Mouse (Mus musculus) CH12.LX (cell line): ENCODE results near the gene Lamc1.

Experiments used
- CHD1 ChIP-seq: IDR thresholded peaks from 2 replicates; pipeline ENCODE4 v1.6.1; 2012; ENCODE audit warnings: low read depth, low read length, improper control_type of control experiment, inconsistent platforms
- CTCF ChIP-seq, 2 experiments: IDR thresholded peaks in 1 of 2; conservative IDR thresholded peaks in 1 of 2; 2 replicates each; pipeline ENCODE4 v1.5.1; 2011 to 2012; ENCODE audit warnings: low read depth in 2 of 2, low read length in 2 of 2, improper control_type of control experiment in 1 of 2, inconsistent platforms in 1 of 2, mild to moderate bottlenecking in 1 of 2, moderate library complexity in 1 of 2
- E2F4 ChIP-seq: IDR thresholded peaks from 2 replicates; pipeline ENCODE4 v1.6.1; 2011; ENCODE audit warnings: low read depth, low read length, improper control_type of control experiment; ENCODE audit not compliant: insufficient replicate concordance
- GABPA ChIP-seq: IDR thresholded peaks from 2 replicates; pipeline ENCODE4 v1.6.1; 2012; ENCODE audit warnings: low read depth, low read length, improper control_type of control experiment, inconsistent platforms; ENCODE audit not compliant: insufficient replicate concordance
- MAFK ChIP-seq: IDR thresholded peaks from 2 replicates; pipeline ENCODE4 v1.6.1; 2011; ENCODE audit warnings: low read length, improper control_type of control experiment; ENCODE audit not compliant: insufficient replicate concordance
- MAZ ChIP-seq: IDR thresholded peaks from 2 replicates; pipeline ENCODE4 v1.6.1; 2012; ENCODE audit warnings: low read depth, mild to moderate bottlenecking, inconsistent platforms, low read length, improper control_type of control experiment, moderate library complexity
- PAX5 ChIP-seq: IDR thresholded peaks from 2 replicates; pipeline ENCODE4 v1.6.1; 2012; ENCODE audit warnings: low read length, inconsistent platforms, mixed read lengths
- POLR2A ChIP-seq: IDR thresholded peaks from 2 replicates; pipeline ENCODE4 v1.6.1; 2011; ENCODE audit warnings: low read depth, mild to moderate bottlenecking, improper control_type of control experiment, low read length
- POLR2AphosphoS2 ChIP-seq: IDR thresholded peaks from 2 replicates; pipeline ENCODE4 v1.6.1; 2011; ENCODE audit warnings: low read depth, low read length, improper control_type of control experiment
- RCOR1 ChIP-seq: conservative IDR thresholded peaks from 2 replicates; pipeline ENCODE4 v1.6.1; 2012; ENCODE audit warnings: low read depth, mild to moderate bottlenecking, inconsistent platforms, low read length, improper control_type of control experiment
- SIN3A ChIP-seq: IDR thresholded peaks from 2 replicates; pipeline ENCODE4 v1.6.1; 2012; ENCODE audit warnings: low read length, improper control_type of control experiment, inconsistent platforms
- TCF12 ChIP-seq: IDR thresholded peaks from 2 replicates; pipeline ENCODE4 v1.6.1; 2014; ENCODE audit warnings: low read depth, mild to moderate bottlenecking, inconsistent platforms, low read length, improper control_type of control experiment

DNA sequence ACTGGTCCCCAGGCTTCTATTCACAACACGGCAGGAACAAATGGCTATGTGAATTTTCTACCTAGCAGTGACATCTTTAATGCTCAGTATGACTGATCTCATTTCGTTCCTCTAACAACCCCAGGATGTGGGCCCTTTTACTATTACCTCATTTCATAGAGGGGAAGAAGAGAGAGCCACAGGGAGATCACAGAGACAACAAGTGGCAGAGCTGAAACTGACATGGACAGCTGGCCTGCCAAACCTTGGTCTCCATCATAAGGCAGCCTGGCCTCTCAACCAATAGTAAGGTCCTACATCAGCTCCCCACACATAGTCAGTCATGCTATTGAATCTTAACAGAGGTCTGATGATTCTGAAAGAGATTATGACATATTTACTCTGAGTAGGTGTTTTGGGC lies 12.4 kb upstream of the Lamc1 start:
- TF ChIP-seq PAX5 (no peak), MAZ (no peak), CTCF (conservative IDR thresholded peaks at IDR 0.05 in 1 of 2, IDR thresholded peaks at IDR 0.05 in 1 of 2; ENCODE audit: low read depth in 2 of 2, low read length in 2 of 2) (no peak), TCF12 (no peak), MAFK (no peak), POLR2A (no peak), GABPA (no peak), E2F4 (no peak), CHD1 (no peak), POLR2AphosphoS2 (no peak), SIN3A (no peak), RCOR1 (no peak)
